Mouse (Mus musculus): ENCODE measurements at regions not wholly inside any gene's neighbourhood (a gene's known extent, or its start where the extent isn't known, plus 50 kb on each side); places are given as distances from the start of the nearest gene placed in this dataset.

- no peak overlapping the region for H3K4me2 ChIP-seq (ENCODE audit: low read depth, low read length, poor library complexity, severe bottlenecking)
- ATAC-seq (ENCODE audit: low FRiP score) (no peak), DNase-seq (ENCODE audit: low spot score) (no peak)
- no peaks in the 10 kb centered on the region for H3K36me3 ChIP-seq (ENCODE audit: insufficient read depth, low read length)
- 95% methylated on average over 4 of the region's 4 CpGs for WGBS
- H3K27me3 ChIP-seq (ENCODE audit: insufficient read depth, low read length) = no peaks in the 10 kb centered on the region
- H3K9me3 ChIP-seq (ENCODE audit: low read length) = no peaks in the 10 kb centered on the region
- no peak overlapping the region for H3K27ac ChIP-seq (ENCODE audit: low read depth, low read length)
- no peak for TF ChIP-seq CTCF (IDR thresholded peaks at IDR 0.05)
- no peak overlapping the region for H3K4me3 ChIP-seq (ENCODE audit: low read depth, low read length)
- H3K9ac ChIP-seq (replicated peaks; ENCODE audit: low read length, poor library complexity, severe bottlenecking) = no peak overlapping the region
- H3K4me1 ChIP-seq (ENCODE audit: insufficient read depth, low read length) = no peaks in the 10 kb centered on the region
These were observed 1152.3 kb downstream of the 4930447A16Rik start for GRCm38 (mm10) chr15:38577691-38578090.

- no peak overlapping the region for H3K9ac ChIP-seq (replicated peaks; ENCODE audit: low read length, poor library complexity, severe bottlenecking)
- no peak overlapping the region for H3K4me3 ChIP-seq (ENCODE audit: low read depth, low read length)
- DNase-seq (ENCODE audit: low spot score) (no peak), ATAC-seq (ENCODE audit: low FRiP score) (no peak)
- no peak for TF ChIP-seq CTCF (IDR thresholded peaks at IDR 0.05)
- H3K4me1 ChIP-seq (ENCODE audit: insufficient read depth, low read length) = no peaks in the 10 kb centered on the region
- no peaks in the 10 kb centered on the region for H3K36me3 ChIP-seq (ENCODE audit: insufficient read depth, low read length)
- H3K9me3 ChIP-seq (ENCODE audit: low read length) = no peaks in the 10 kb centered on the region
- no peak overlapping the region for H3K27ac ChIP-seq (ENCODE audit: low read depth, low read length)
- H3K4me2 ChIP-seq (ENCODE audit: low read depth, low read length, poor library complexity, severe bottlenecking) = no peak overlapping the region
- no peaks in the 10 kb centered on the region for H3K27me3 ChIP-seq (ENCODE audit: insufficient read depth, low read length)
- 84% methylated on average over 4 of the region's 4 CpGs for WGBS
These were observed 1154.1 kb downstream of the 4930447A16Rik start for GRCm38 (mm10) chr15:38579481-38579880.

- H3K4me3 ChIP-seq (ENCODE audit: low read depth, low read length) = no peak overlapping the region
- H3K9ac ChIP-seq (replicated peaks; ENCODE audit: low read length, poor library complexity, severe bottlenecking) = no peak overlapping the region
- H3K4me2 ChIP-seq (ENCODE audit: low read depth, low read length, poor library complexity, severe bottlenecking) = no peak overlapping the region
- no peaks in the 10 kb centered on the region; the same call in 1 of the 2 replicates for H3K4me1 ChIP-seq (ENCODE audit: insufficient read depth, low read length)
- no peaks in the 10 kb centered on the region for H3K36me3 ChIP-seq (ENCODE audit: insufficient read depth, low read length)
- no peak overlapping the region for H3K27ac ChIP-seq (ENCODE audit: low read depth, low read length)
- ATAC-seq (ENCODE audit: low FRiP score) = no peak
- H3K27me3 ChIP-seq (ENCODE audit: insufficient read depth, low read length) = no peaks in the 10 kb centered on the region
- no peaks in the 10 kb centered on the region for H3K9me3 ChIP-seq (ENCODE audit: low read length)
- no peak for TF ChIP-seq CTCF (IDR thresholded peaks at IDR 0.05)
- no peak for DNase-seq (ENCODE audit: low spot score)
- 85% methylated on average over 5 of the region's 5 CpGs for WGBS
These were observed 1158.1 kb downstream of the 4930447A16Rik start for GRCm38 (mm10) chr15:38583500-38583899.

- H3K27ac ChIP-seq (ENCODE audit: low read depth, low read length) = no peak overlapping the region
- H3K4me1 ChIP-seq (ENCODE audit: insufficient read depth, low read length) = no peaks in the 10 kb centered on the region; the same call in 1 of the 2 replicates
- H3K9me3 ChIP-seq (ENCODE audit: low read length) = no peaks in the 10 kb centered on the region
- ATAC-seq (ENCODE audit: low FRiP score) = no peak
- no peaks in the 10 kb centered on the region for H3K27me3 ChIP-seq (ENCODE audit: insufficient read depth, low read length)
- H3K9ac ChIP-seq (replicated peaks; ENCODE audit: low read length, poor library complexity, severe bottlenecking) = no peak overlapping the region
- DNase-seq (ENCODE audit: low spot score) = no peak
- no peaks in the 10 kb centered on the region for H3K36me3 ChIP-seq (ENCODE audit: insufficient read depth, low read length)
- no peak overlapping the region for H3K4me3 ChIP-seq (ENCODE audit: low read depth, low read length)
- no peak for TF ChIP-seq CTCF (IDR thresholded peaks at IDR 0.05)
- WGBS = 80% methylated on average over 6 of the region's 6 CpGs
- H3K4me2 ChIP-seq (ENCODE audit: low read depth, low read length, poor library complexity, severe bottlenecking) = no peak overlapping the region
These were observed 1159.1 kb downstream of the 4930447A16Rik start for GRCm38 (mm10) chr15:38584425-38584824.

GRCm38 (mm10) chr15:38585610-38586009 is 1160.3 kb downstream of the 4930447A16Rik start:
- Histone ChIP-seq H3K4me3 (ENCODE audit: low read depth, low read length) (no peak overlapping the region), H3K4me2 (ENCODE audit: low read depth, low read length, poor library complexity, severe bottlenecking) (no peak overlapping the region), H3K9me3 (ENCODE audit: low read length) (no peaks in the 10 kb centered on the region), H3K27ac (ENCODE audit: low read depth, low read length) (no peak overlapping the region), H3K36me3 (ENCODE audit: insufficient read depth, low read length) (no peaks in the 10 kb centered on the region), H3K4me1 (ENCODE audit: insufficient read depth, low read length) (no peaks in the 10 kb centered on the region; the same call in 1 of the 2 replicates), H3K9ac (replicated peaks; ENCODE audit: low read length, poor library complexity, severe bottlenecking) (no peak overlapping the region), H3K27me3 (ENCODE audit: insufficient read depth, low read length) (no peaks in the 10 kb centered on the region)
- TF ChIP-seq CTCF (IDR thresholded peaks at IDR 0.05) = no peak
- peak; percentile 66 for DNase-seq (ENCODE audit: low spot score)
- WGBS = 67% methylated on average over 4 of the region's 4 CpGs
- peak; percentile 60 for ATAC-seq (ENCODE audit: low FRiP score)

GRCm38 (mm10) chr15:38586594-38586993 is 1161.2 kb downstream of the 4930447A16Rik start:
- no peak for TF ChIP-seq CTCF (IDR thresholded peaks at IDR 0.05)

More at GRCm38 (mm10) chr15:38586594-38586993, 1161.2 kb downstream of the 4930447A16Rik start:
- Histone ChIP-seq H3K27me3 (ENCODE audit: insufficient read depth, low read length) (no peaks in the 10 kb centered on the region), H3K4me1 (ENCODE audit: insufficient read depth, low read length) (no peaks in the 10 kb centered on the region; the same call in 1 of the 2 replicates), H3K36me3 (ENCODE audit: insufficient read depth, low read length) (no peaks in the 10 kb centered on the region), H3K4me3 (ENCODE audit: low read depth, low read length) (no peak overlapping the region), H3K4me2 (ENCODE audit: low read depth, low read length, poor library complexity, severe bottlenecking) (no peak overlapping the region), H3K27ac (ENCODE audit: low read depth, low read length) (no peak overlapping the region), H3K9me3 (ENCODE audit: low read length) (no peaks in the 10 kb centered on the region), H3K9ac (replicated peaks; ENCODE audit: low read length, poor library complexity, severe bottlenecking) (no peak overlapping the region)
- WGBS = 77% methylated on average over 10 of the region's 10 CpGs
- no peak for ATAC-seq (ENCODE audit: low FRiP score)
- DNase-seq (ENCODE audit: low spot score) = no peak

All from midbrain, postnatal 0 days (tissue).